Mouse (Mus musculus) MEL (cell line): ENCODE results near the gene Poc1a.

Source experiments
- BHLHE40 ChIP-seq: IDR thresholded peaks from 2 replicates; pipeline ENCODE4 v1.6.1; 2012; ENCODE audit warnings: low read depth, mild to moderate bottlenecking, inconsistent platforms, low read length, improper control_type of control experiment, borderline replicate concordance
- CTCF ChIP-seq, 3 experiments: IDR thresholded peaks in 2 of 3; conservative IDR thresholded peaks in 1 of 3; 2 replicates each; pipeline ENCODE4 v1.5.1; 2011 to 2012; ENCODE audit warnings: low read length in 3 of 3, low read depth in 2 of 3, mild to moderate bottlenecking in 2 of 3, improper control_type of control experiment in 1 of 3, inconsistent platforms in 1 of 3, mixed read lengths in 1 of 3, moderate library complexity in 1 of 3; ENCODE audit not compliant: control insufficient read depth in 1 of 3, insufficient read depth in 1 of 3, poor library complexity in 1 of 3, severe bottlenecking in 1 of 3
- GABPA ChIP-seq: IDR thresholded peaks from 2 replicates; pipeline ENCODE4 v1.6.1; 2012; ENCODE audit warnings: low read depth, mild to moderate bottlenecking, inconsistent platforms, low read length, improper control_type of control experiment, moderate library complexity
- GATA1 ChIP-seq: IDR thresholded peaks from 2 replicates; pipeline ENCODE4 v1.6.1; 2011; ENCODE audit warnings: low read depth, low read length, improper control_type of control experiment
- HCFC1 ChIP-seq: IDR thresholded peaks from 2 replicates; pipeline ENCODE4 v1.6.1; 2012; ENCODE audit warnings: low read depth, mild to moderate bottlenecking, inconsistent platforms, low read length, improper control_type of control experiment, moderate library complexity
- MYC ChIP-seq: IDR thresholded peaks from 2 replicates; pipeline ENCODE4 v1.6.1; 2011; ENCODE audit warnings: low read depth, mild to moderate bottlenecking, low read length, improper control_type of control experiment, moderate library complexity
- POLR2A ChIP-seq, 2 experiments: IDR thresholded peaks; 2 replicates each; pipeline ENCODE4 v1.6.1; 2011 to 2012; ENCODE audit warnings: low read length in 2 of 2, mild to moderate bottlenecking in 2 of 2, control low read depth in 1 of 2, improper control_type of control experiment in 1 of 2, low read depth in 1 of 2, moderate library complexity in 1 of 2; ENCODE audit not compliant: control insufficient read depth in 1 of 2, insufficient read depth in 1 of 2, poor library complexity in 1 of 2
- POLR2AphosphoS2 ChIP-seq: IDR thresholded peaks from 2 replicates; pipeline ENCODE4 v1.6.1; 2011; ENCODE audit warnings: low read length, improper control_type of control experiment
- ZC3H11A ChIP-seq: IDR thresholded peaks from 2 replicates; pipeline ENCODE4 v1.6.1; 2012; ENCODE audit warnings: low read depth, mild to moderate bottlenecking, inconsistent platforms, low read length, improper control_type of control experiment

GRCm38 (mm10) chr9:106373973-106374372, 93.1 kb downstream of the Poc1a start:
- TF ChIP-seq GABPA (no peak), POLR2AphosphoS2 (no peak), CTCF (IDR thresholded peaks at IDR 0.05 in 2 of 3, conservative IDR thresholded peaks at IDR 0.05 in 1 of 3; ENCODE audit: control insufficient read depth in 1 of 3, insufficient read depth in 1 of 3, low read depth in 2 of 3, low read length in 3 of 3, poor library complexity in 1 of 3, severe bottlenecking in 1 of 3) (no peak), ZC3H11A (no peak), POLR2A (IDR thresholded peaks at IDR 0.05; ENCODE audit: control insufficient read depth in 1 of 2, insufficient read depth in 1 of 2, low read depth in 1 of 2, low read length in 2 of 2, poor library complexity in 1 of 2) (no peak), GATA1 (no peak), HCFC1 (no peak), MYC (no peak), BHLHE40 (no peak)
